Mouse (Mus musculus) lung, postnatal 0 days (tissue): ENCODE measurements at regions not wholly inside any gene's neighbourhood (a gene's known extent, or its start where the extent isn't known, plus 50 kb on each side); places are given as distances from the start of the nearest gene placed in this dataset.
A peak's percentile ranks its signal among the peaks of the same experiment; 100 is the strongest.

Experiments
- ATAC-seq: fragments of 200-750 bp; cut with Nextera tagmentation; 2 replicates; pipeline ENCODE4 v1.8.0; 2017; ENCODE audit warnings: moderate library complexity
- DNase-seq: peaks from one replicate; pipeline ENCODE4 v3.0.0-alpha.2; 2016; ENCODE audit warnings: low spot score
- H3K27ac ChIP-seq: fragments of 300-500 bp; sonication (generic); 2 replicates; pipeline ENCODE4 v1.5.1; 2014; ENCODE audit warnings: antibody characterized with exemption, mild to moderate bottlenecking, low read length, mixed read lengths
- H3K27me3 ChIP-seq: fragments of 300-500 bp; sonication (generic); replicated peaks from 2 replicates; pipeline ENCODE4 v1.6.1; 2014; ENCODE audit warnings: low read length, mixed read lengths; ENCODE audit not compliant: insufficient read depth
- H3K36me3 ChIP-seq: fragments of 300-500 bp; sonication (generic); 2 replicates; pipeline ENCODE4 v1.6.1; 2014; ENCODE audit warnings: low read length, mixed read lengths; ENCODE audit not compliant: insufficient read depth
- H3K4me1 ChIP-seq: fragments of 300-500 bp; sonication (generic); 2 replicates; pipeline ENCODE4 v1.6.1; 2014; ENCODE audit warnings: antibody characterized with exemption, low read depth, low read length, mixed read lengths; ENCODE audit not compliant: insufficient read depth
- H3K4me2 ChIP-seq: fragments of 300-500 bp; sonication (generic); replicated peaks from 2 replicates; pipeline ENCODE4 v1.6.1; 2014; ENCODE audit warnings: low read depth, mild to moderate bottlenecking, low read length, moderate library complexity, mixed read lengths
- H3K4me3 ChIP-seq: fragments of 300-500 bp; sonication (generic); 2 replicates; pipeline ENCODE4 v1.5.1; 2014; ENCODE audit warnings: low read depth, low read length
- H3K9ac ChIP-seq: fragments of 300-500 bp; sonication (generic); replicated peaks from 2 replicates; pipeline ENCODE4 v1.6.1; 2014; ENCODE audit warnings: low read depth, mild to moderate bottlenecking
- H3K9me3 ChIP-seq: fragments of 300-500 bp; sonication (generic); 2 replicates; pipeline ENCODE4 v1.6.1; 2016; ENCODE audit warnings: low read length, mixed read lengths
- CTCF ChIP-seq: IDR thresholded peaks from 2 replicates; pipeline ENCODE4 v1.5.1; 2016; ENCODE audit warnings: antibody characterized with exemption, mild to moderate bottlenecking
- EP300 ChIP-seq: IDR thresholded peaks from 2 replicates; pipeline ENCODE4 v1.6.1; 2016; ENCODE audit warnings: antibody characterized with exemption, mild to moderate bottlenecking, control low read depth
- WGBS: fragments of 180-500 bp; shearing (Covaris S2); extraction: QIAGEN DNeasy Blood & Tissue Kit; methylation state at CpG from one replicate; pipeline ENCODE4 v1.1.7; 2014; 5-methylcytosine and 5-hydroxymethylcytosine counted together

- Histone ChIP-seq H3K4me2 (no peak overlapping the region), H3K27ac (no peak overlapping the region), H3K9ac (no peak overlapping the region), H3K4me1 (no peaks in the 10 kb centered on the region), H3K9me3 (no peaks in the 10 kb centered on the region), H3K36me3 (no peaks in the 10 kb centered on the region), H3K4me3 (no peak overlapping the region), H3K27me3 (no peaks in the 10 kb centered on the region)
- DNase-seq (no peak), ATAC-seq (no peak)
- TF ChIP-seq EP300 (no peak), CTCF (peak; percentile 31)
Measured at GRCm38 (mm10) chr3:19888405-19888804, 68.4 kb upstream of the Cp start.

DNA sequence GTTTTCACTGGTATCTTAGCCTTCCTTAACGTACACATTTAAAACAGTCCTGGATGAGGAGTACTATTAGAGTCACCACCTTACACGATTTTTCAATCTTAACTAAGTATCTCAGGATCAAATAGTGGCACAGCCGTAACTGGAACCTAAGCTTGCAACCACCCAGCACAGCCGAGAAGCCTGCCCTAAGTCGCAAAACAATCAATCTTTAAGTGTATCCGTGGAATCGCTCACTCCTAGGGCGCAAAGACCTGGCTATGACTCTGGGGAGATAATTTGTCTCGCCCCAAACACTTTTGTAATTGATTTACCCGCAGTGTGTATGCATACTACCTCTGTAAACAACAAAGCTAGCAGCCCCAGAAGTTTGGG is 62.6 kb upstream of the Cp start:
- no peak overlapping the region for H3K9ac ChIP-seq
- 6% methylated on average over 10 of the region's 10 CpGs for WGBS
- DNase-seq: peak; percentile 18
- H3K4me1 ChIP-seq: 0 out of 2 replicates have a peak, but pooled peaks cover 3% of the 10 kb centered on the region
- no peaks in the 10 kb centered on the region for H3K27me3 ChIP-seq
- ATAC-seq: peak; percentile 35
- TF ChIP-seq EP300 (no peak), CTCF (no peak)
- H3K4me2 ChIP-seq: peak overlapping the region; percentile 85
- H3K4me3 ChIP-seq: peak overlapping the region; percentile 85
- H3K27ac ChIP-seq: no peak overlapping the region
- no peaks in the 10 kb centered on the region for H3K9me3 ChIP-seq
- H3K36me3 ChIP-seq: no peaks in the 10 kb centered on the region

DNA sequence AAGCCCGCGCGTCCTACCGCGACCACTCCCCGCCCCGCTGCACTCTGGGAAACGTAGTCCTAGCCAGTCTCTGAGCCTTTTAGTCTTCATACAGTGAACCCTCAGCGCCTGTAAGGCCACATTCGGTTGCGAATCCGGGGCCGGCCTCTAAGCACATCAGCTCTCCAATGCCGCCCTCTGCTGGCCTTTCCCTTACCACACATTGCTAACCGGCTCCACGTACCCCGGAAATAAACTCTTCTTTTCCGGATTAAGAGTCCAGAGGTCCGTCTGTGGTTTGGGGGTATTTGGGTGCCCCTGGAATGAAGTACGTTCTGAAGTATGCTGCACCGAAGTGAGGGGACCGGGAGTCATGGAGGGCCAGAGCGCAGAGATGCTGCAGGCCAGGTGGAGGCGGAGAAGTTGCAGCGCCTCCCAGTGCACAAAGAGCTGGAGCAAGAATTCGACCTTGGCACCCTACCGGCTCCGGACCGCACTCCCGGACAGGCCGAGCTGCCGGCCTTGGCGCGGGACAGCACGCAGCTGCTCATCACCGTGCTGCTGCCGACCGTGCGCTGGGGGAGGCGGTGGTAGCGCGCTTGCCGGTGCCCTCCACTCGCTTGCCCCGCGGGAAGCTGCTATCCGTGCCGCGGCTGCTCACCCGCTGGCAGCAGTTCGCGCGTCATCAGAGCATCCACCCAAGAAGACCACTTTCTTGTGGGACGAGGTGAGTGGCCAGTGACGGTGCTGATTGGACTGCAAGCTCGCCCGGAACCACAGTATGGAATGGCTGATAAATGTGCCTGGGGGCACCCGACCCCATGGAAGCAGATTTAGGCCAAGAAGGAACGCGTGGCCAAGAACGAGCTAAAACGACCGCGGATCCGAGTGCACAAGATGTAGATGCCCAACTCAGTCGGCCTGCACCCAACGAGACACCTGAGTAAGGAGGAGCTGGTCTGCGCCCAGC is 62.0 kb upstream of the Cp start:
- Histone ChIP-seq H3K27ac (peak overlapping the region; percentile 62), H3K9ac (peak overlapping the region; percentile 73), H3K4me2 (peak overlapping the region; percentile 85), H3K4me1 (0 out of 2 replicates have a peak, but pooled peaks cover 3% of the 10 kb centered on the region), H3K36me3 (no peaks in the 10 kb centered on the region), H3K27me3 (no peaks in the 10 kb centered on the region), H3K4me3 (peak overlapping the region; percentile 85), H3K9me3 (no peaks in the 10 kb centered on the region)
- TF ChIP-seq CTCF (peak; percentile 84), EP300 (no peak)
- peak; percentile 98 for DNase-seq
- under 1% methylated on average over 68 of the region's 68 CpGs for WGBS
- peak; percentile 99 for ATAC-seq

DNA sequence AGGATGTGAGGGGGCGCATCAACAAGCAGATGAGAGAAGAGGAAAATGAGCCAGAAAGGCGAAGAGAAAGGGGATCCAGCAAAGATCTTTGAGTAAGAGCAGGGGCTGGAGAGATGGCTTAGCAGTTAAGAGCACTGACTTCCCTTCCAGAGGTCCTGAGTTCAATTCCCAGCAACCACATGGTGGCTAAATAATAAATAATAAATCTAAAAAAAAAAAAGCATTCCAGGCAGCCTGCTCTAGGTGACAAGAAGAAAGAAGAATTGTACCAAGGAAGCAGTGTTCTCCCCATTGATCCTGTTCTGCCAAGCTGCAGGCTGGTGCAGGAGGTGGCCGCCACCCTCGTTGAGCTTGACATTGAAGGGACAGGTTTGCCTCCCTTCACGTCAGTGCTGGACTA is 61.1 kb upstream of the Cp start:
- no peaks in the 10 kb centered on the region for H3K9me3 ChIP-seq
- DNase-seq (no peak), ATAC-seq (no peak)
- no peaks in the 10 kb centered on the region for H3K36me3 ChIP-seq
- no peak for TF ChIP-seq CTCF
- no peak for TF ChIP-seq EP300
- H3K4me1 ChIP-seq: 0 out of 2 replicates have a peak, but pooled peaks cover 3% of the 10 kb centered on the region
- WGBS: 31% methylated on average over 5 of the region's 5 CpGs
- 0 out of 2 replicates have a peak overlapping the region, but pooled peaks have one; percentile 62 for H3K27ac ChIP-seq
- no peaks in the 10 kb centered on the region for H3K27me3 ChIP-seq
- peak overlapping the region; percentile 73 for H3K9ac ChIP-seq
- H3K4me3 ChIP-seq: peak overlapping the region; percentile 85
- peak overlapping the region; percentile 85 for H3K4me2 ChIP-seq

- no peaks in the 10 kb centered on the region for H3K27me3 ChIP-seq
- no peak overlapping the region for H3K4me2 ChIP-seq
- DNase-seq (no peak), ATAC-seq (no peak)
- H3K36me3 ChIP-seq: no peaks in the 10 kb centered on the region
- no peak overlapping the region for H3K27ac ChIP-seq
- TF ChIP-seq EP300: no peak
- no peak for TF ChIP-seq CTCF
- H3K4me3 ChIP-seq: no peak overlapping the region
- 94% methylated on average over 3 of the region's 3 CpGs for WGBS
- 0 out of 2 replicates have a peak, but pooled peaks cover 3% of the 10 kb centered on the region for H3K4me1 ChIP-seq
- H3K9ac ChIP-seq: no peak overlapping the region
- H3K9me3 ChIP-seq: no peaks in the 10 kb centered on the region
Measured at GRCm38 (mm10) chr3:19897140-19897539, 59.7 kb upstream of the Cp start.

- DNase-seq (no peak), ATAC-seq (no peak)
- TF ChIP-seq EP300 (no peak), CTCF (no peak)
- H3K4me2 ChIP-seq: no peak overlapping the region
- H3K36me3 ChIP-seq: no peaks in the 10 kb centered on the region
- H3K27me3 ChIP-seq: no peaks in the 10 kb centered on the region
- H3K9me3 ChIP-seq: no peaks in the 10 kb centered on the region
- no peak overlapping the region for H3K27ac ChIP-seq
- H3K4me1 ChIP-seq: no peaks in the 10 kb centered on the region
- no peak overlapping the region for H3K4me3 ChIP-seq
- H3K9ac ChIP-seq: no peak overlapping the region
- WGBS: 82% methylated on average over 3 of the region's 3 CpGs
Measured at GRCm38 (mm10) chr3:19902226-19902625, 54.6 kb upstream of the Cp start.
